Mouse (Mus musculus) kidney, embryonic 15.5 days (tissue): ENCODE data around the gene Nek6. TPM values are rescaled to one million over a fixed set of nuclear protein-coding genes. Genes with fewer than 3 reads are reported as not detected.

Experiments
- ATAC-seq: fragments of 200-750 bp; cut with Nextera tagmentation; replicated peaks from 2 replicates; pipeline ENCODE4 v1.8.0; 2017; ENCODE audit warnings: moderate TSS enrichment; ENCODE audit not compliant: low FRiP score
- H3K27ac ChIP-seq: fragments of 300-500 bp; sonication (generic); 2 replicates; pipeline ENCODE4 v1.5.1; 2015; ENCODE audit warnings: mild to moderate bottlenecking, inconsistent platforms
- H3K27me3 ChIP-seq: fragments of 300-500 bp; sonication (generic); 2 replicates; pipeline ENCODE4 v1.6.1; 2015; ENCODE audit warnings: inconsistent platforms
- H3K36me3 ChIP-seq: fragments of 300-500 bp; sonication (generic); 2 replicates; pipeline ENCODE4 v1.6.1; 2015; ENCODE audit warnings: inconsistent platforms
- H3K4me1 ChIP-seq: fragments of 300-500 bp; sonication (generic); 2 replicates; pipeline ENCODE4 v1.6.1; 2015; ENCODE audit warnings: inconsistent platforms
- H3K4me2 ChIP-seq: fragments of 300-500 bp; sonication (generic); 2 replicates; pipeline ENCODE4 v1.6.1; 2015; ENCODE audit warnings: moderate library complexity, mild to moderate bottlenecking, inconsistent platforms
- H3K4me3 ChIP-seq: fragments of 300-500 bp; sonication (generic); replicated peaks from 2 replicates; pipeline ENCODE4 v1.5.1; 2015; ENCODE audit warnings: mild to moderate bottlenecking, inconsistent platforms
- H3K9ac ChIP-seq: fragments of 300-500 bp; sonication (generic); 2 replicates; pipeline ENCODE4 v1.6.1; 2015; ENCODE audit warnings: mild to moderate bottlenecking, inconsistent platforms
- H3K9me3 ChIP-seq: fragments of 300-500 bp; sonication (generic); replicated peaks from 2 replicates; pipeline ENCODE4 v1.6.1; 2016; ENCODE audit warnings: inconsistent platforms
- WGBS: fragments of 180-500 bp; shearing (Covaris S2); methylation state at CpG from one replicate; pipeline ENCODE4 v1.1.7; 2015; ENCODE audit warnings: mixed read lengths; 5-methylcytosine and 5-hydroxymethylcytosine counted together
- microRNA-seq: library from miRNA; unstranded; fragments of <30 nt; microRNA quantifications from one replicate; pipeline ENCODE4, GENCODE M21; 2016
- polyA plus RNA-seq: library from polyadenylated mRNA; unstranded; fragments of >200 nt; fragmentation: Nextera tagmentation; extraction: Ambion mirVana; gene quantifications from 2 replicates; pipeline ENCODE4 v1.2.1, GENCODE M21; 2015

Gene Nek6
- polyA plus RNA-seq, 1 experiment from 2014 or later: 73.1 TPM

GRCm38 (mm10) chr2:38643625-38644427 is 132.4 kb downstream of the Nek6 start, which contains the start of gene Psmb7:
Gene Psmb7 (minus strand): TSS chr2:38644087.
- H3K4me3 ChIP-seq: peak within 1 kb of the TSS; percentile 80
- 2% methylated on average over 52 of the region's 52 CpGs for WGBS
- H3K27ac ChIP-seq: peak within 1 kb of the TSS; percentile 73
- peak within 1 kb of the TSS; percentile 92 for H3K9ac ChIP-seq
- ATAC-seq: peak; percentile 91
- no peaks in the 10 kb centered on the region for H3K9me3 ChIP-seq
- H3K4me2 ChIP-seq: peak within 1 kb of the TSS; percentile 86
- no peaks in the 10 kb centered on the region for H3K27me3 ChIP-seq
- H3K36me3 ChIP-seq: peaks cover 36% of the 10 kb centered on the region
- H3K4me1 ChIP-seq: peaks cover 15% of the 10 kb centered on the region

Small RNA genes lying within 50 kb of the gene (microRNA-seq; reads per million reads assigned to microRNA genes)
- not detected for gene Gm27634

Other genes starting within 250 kb of the Nek6 start
- gene Dennd1a, start 224.3 kb upstream of the Nek6 start, polyA plus RNA-seq: 16.2 and 16.3 TPM in 2 replicates
- gene Lhx2, start 172.4 kb upstream of the Nek6 start, polyA plus RNA-seq: 0.10 TPM in 1 of 2 replicates, not detected in the other
- 270 and 278 TPM in 2 replicates for gene Psmb7, start 132.4 kb downstream of the Nek6 start, polyA plus RNA-seq
- gene Nr5a1, start 202.9 kb downstream of the Nek6 start, polyA plus RNA-seq: 1.3 and 3.4 TPM in 2 replicates